Mouse (Mus musculus) monocyte, adult 5-6 weeks (primary cell): ENCODE results near the gene Lpgat1. TPM values are rescaled to one million over a fixed set of nuclear protein-coding genes. Genes with fewer than 3 reads are reported as not detected.

Source experiments
- ATAC-seq: fragments of 153-309, 156-312 bp; replicated peaks from 2 replicates; pipeline ENCODE4 v1.8.0; 2017; ENCODE audit warnings: mild to moderate bottlenecking; ENCODE audit not compliant: low TSS enrichment, insufficient number of reproducible peaks, severe bottlenecking, poor library complexity, low FRiP score
- total RNA-seq: library from RNA; stranded (forward); fragments of 200-1000, 200-491, 200-594 nt; gene quantifications from 3 replicates; pipeline ENCODE4 v1.2.3, GENCODE M21; 2017

The Lpgat1 gene
- 14.8 to 29.1 TPM (median 26.9 TPM) in 3 replicates for total RNA-seq

DNA sequence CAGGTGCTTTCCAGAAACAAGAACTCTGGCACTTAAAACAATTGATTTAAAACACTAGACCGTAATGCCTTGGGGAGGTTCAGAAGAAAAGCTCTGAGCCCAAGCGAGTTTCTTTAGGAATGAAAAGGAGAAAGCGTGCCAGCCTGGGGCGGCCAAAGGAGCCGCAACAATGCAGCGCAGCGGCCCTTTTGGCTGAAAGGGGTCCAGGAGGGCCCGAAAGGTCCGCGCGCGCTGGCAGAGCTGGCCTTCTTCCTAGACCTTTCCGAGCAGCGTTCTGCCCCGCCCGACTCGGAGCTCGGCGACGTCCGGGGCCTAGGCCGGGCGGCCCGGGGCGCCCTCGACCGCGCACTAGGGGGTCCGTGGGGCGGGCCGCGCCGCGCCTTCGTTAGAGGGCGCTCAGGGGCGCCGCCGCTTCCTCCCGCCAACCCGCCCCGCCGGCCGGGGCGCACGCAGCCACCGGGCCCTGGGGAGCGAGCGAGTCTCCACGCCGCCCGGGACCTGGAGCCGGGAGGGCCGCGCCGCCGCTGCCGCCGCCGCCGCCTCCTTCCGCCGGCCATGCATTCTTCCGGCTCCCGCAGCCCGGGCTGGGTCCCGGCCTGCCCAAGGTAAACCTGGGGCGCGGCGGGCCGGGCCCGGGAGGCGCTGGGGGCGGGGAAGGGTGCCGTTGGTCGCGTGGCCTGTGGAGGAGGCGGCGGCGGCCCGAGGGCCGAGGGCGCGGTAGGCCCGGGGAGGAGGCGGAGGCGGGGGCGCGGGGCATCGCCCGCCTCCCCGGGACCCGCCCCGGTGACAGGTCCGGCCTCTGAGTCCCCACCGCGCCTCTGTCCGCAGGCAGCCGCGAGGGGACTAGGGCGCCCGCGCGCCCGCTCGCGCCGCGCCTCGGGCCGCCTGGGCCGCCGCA lies at the start of gene Lpgat1:
Gene Lpgat1 (plus strand): TSS at position 234 of the 898 bp plus-strand sequence.
- ATAC-seq: 0 out of 2 replicates have a peak, but pooled peaks have one; percentile 27

DNA sequence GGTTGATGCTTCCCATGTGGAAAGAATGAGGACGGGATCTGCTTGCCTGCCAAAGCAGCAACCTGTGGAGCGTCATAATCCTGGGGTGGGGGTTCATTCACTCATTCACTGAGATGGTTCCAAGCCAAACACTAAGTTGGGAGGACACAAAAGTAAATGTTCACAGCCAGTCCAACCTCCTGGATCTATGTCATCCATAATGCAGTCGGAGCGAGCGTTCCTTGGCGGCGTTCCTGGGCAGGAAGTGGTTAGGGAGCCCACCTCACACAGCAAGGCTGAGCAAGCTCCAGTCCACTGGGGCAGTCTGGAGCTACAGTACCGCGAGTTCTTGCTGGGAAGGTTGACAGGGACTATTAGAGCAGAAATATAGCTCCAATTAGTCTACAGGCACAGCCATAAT lies 49.6 kb upstream of the Lpgat1 start:
- ATAC-seq: no peak

DNA sequence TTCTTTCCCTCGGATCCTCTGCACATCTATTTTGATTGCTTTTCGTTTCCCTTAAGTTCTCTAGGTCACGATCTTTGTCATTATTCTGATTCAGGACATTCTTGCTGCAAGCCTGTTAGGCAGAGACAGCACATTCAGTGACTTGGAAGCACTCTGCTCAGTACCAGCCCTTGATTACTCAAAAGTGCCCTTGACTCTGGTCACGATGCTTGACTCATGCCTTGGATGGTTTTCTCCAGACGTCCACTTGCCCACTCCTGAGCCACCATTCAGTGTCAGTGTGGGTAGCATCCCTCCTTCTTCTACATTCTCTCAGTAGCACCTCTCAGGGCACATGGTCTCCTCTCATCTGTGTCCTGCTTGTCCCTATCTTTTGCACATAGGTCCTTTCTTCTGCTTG lies 43.6 kb upstream of the Lpgat1 start:
- ATAC-seq: no peak

DNA sequence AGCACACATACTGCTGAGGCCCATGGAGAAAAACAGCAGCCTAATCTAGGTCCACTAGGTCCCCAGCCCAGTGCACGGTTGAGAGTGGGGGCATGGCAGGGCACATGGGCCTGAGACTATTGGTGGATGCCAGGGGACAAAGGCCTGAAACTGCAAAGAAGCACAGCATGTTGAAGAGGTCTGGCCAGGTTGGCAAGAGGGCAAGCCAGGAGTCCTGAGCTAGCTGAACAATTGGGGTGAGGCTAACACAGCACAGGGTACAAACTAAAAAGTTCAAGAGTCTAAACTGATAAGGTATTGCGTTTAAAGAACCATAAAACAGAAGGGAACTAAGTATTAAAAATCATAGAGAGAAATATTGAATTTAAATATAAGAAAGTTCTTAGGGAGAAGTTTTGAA lies 36.0 kb upstream of the Lpgat1 start:
- ATAC-seq: no peak

DNA sequence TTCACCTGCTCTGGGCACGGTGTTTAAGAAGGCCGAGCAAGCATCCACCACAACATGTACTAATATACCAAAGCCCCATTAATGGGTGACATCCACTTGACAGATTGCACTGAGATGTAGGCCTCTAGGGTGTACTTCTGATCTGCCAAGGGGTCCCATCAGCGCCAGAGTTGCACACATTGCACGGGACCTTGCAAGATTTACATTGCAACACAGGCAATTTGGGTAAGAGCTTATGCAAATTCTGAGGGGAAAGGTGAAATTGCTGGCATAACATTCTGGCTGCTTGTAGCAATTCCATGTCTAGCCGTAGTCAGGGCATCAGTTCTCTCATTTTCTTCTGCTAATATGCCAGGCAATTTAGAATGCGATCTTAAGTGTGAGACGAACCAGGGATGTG lies 30.1 kb upstream of the Lpgat1 start:
- no peak for ATAC-seq

DNA sequence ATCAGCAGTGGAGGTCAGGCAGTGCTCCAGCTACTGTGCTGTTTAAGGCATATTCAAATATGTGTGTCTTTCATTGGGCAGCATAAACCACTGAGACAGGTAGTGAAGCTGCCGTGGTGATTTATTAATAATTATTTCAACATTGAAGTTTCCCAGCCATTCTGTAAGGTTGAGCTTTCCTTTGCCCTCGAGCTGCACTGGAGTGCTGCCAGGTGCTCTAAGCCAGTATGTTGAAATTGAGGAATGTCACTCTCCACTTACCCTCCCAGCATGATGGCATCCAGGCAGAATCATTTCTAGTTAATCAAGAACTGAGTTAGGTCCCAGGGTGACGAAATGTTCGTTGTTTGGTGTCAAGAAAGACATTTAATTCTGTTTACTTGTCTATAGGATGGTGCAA lies 24.4 kb upstream of the Lpgat1 start:
- ATAC-seq: no peak

DNA sequence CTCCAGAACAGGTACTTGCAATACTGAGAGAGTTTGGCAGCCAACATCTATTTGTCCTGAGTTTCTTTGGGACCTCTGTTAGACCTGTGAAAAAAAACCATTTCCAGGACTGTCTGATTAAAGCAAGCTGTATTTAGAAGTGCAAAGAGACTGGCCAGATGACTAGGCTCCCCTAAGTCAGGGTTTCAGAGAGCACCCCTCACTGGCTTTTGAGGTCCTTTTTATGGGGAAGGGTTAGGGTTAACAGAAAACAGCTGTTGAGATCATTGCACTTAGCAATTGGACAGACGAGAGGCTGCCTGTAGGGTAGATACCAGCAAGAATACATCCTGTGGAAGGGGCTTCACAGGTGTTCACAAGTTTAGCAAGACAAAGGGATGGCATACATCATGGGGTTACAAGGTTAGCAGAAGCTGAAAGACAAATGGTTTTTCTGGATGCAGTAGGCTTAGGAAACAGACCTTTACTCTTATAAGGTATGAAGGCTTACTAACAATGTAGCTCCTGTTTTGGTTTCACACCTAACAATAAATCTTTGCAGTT lies 19.3 kb upstream of the Lpgat1 start:
- ATAC-seq: no peak

DNA sequence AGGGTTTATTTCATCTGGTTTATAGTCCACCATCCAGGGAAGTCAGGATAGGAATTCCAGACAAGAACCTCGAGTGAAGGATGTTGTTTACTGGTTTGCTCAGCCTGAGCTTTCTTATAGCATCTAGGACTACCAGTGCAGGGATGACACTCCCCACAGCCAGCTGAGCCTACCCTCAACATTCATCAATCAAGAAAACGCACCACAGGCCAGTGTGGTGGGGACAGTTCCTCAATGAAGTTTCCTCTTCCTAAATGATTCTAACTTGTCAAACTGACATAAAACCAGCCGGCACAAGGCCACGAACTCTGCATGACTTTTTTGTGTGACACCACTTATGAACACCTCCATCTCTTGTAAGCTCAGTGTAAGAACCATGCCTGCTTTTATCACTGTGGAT lies 13.1 kb upstream of the Lpgat1 start:
- ATAC-seq: no peak

DNA sequence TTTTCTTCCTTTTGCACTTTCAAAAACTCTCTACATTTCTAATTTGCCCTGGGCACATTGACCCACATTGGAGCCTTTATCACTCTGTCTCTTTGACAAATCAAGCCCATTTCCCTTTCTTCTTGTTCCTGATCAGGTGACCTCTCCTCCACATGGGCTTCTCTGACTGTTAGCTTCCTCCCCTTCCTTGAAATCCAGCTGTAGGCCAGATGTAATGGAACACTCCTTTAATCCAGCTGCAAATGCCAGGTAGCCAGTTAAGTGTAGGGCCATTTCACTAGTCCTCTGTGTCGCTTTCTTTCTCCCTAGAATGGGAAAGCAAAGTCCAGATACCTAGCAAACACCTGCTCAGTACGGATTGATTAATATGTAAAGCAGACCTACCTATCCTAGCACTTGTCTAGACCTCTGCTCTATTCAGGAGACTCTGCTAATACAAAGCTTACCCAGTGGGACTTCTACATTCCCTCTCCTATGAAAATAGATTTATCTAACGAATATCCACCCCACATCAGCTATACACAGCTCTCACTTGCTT lies 11.0 kb upstream of the Lpgat1 start:
- ATAC-seq: no peak

DNA sequence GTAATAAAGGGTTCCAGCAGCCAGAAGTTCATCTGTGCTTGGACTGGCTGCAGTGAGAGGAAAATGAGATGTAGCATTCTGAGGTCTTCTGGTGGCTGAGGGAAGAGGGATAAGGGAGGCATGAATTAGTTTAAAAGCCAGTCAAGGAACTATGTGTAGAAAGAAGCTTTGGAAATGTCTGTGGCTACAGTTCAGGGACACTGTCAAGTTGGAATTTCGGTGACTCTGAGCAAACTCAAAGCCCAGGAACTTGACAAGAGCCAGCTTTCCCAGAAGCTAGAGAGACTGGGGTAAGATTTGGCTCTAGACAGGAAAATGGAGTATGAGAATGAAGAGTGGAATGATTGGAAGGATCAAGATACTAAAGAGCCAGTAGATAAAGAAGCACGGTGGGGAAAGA lies 7.8 kb upstream of the Lpgat1 start:
- no peak for ATAC-seq

DNA sequence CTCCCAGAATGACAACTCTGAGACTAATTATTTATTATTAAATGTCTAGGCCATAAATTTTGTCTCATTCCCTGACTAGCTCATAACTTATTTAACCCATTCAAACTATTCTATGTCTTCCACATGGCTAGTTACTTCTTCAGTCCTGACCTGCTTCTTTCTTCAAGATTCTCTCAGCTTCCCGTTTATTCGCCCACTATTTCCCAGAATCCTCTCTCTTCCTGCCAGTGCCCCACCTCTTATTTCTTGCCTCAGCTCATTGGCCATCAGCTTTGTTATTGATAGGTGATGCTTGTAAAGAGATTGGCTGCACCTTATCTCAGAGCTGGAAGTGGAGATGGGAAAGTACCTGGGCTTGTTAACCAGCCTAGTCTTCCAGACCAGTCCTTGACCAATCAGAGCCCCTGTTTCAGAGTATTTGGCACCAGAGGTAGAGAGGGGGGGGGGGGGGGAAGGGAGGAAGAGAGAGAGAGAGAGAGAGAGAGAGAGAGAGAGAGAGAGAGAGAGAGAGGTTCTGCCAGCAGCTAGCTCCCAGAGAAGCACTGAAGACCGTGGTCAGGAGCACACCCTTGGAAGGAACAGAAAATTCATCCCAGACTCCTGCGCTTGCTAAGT lies 5.3 kb upstream of the Lpgat1 start:
- no peak for ATAC-seq

DNA sequence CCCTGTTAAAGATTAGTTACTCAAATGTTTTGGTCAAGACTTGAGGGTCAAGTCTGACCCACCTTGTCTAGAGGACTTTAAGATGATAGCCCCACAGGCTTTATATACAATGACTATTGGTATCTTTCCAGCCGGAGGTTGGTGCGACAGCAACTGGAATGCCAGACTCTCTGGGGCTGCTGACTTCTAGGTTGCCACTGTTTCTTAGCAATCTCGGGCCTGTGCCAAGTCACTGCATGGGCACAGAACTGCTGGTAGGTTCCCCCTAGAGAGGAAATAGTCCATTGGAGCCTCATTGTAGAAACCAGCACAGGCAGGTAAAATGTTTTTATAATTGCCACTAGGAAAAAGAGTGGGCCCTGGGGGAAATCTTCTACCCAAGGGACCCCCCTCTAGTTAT lies 3.8 kb upstream of the Lpgat1 start:
- no peak for ATAC-seq

DNA sequence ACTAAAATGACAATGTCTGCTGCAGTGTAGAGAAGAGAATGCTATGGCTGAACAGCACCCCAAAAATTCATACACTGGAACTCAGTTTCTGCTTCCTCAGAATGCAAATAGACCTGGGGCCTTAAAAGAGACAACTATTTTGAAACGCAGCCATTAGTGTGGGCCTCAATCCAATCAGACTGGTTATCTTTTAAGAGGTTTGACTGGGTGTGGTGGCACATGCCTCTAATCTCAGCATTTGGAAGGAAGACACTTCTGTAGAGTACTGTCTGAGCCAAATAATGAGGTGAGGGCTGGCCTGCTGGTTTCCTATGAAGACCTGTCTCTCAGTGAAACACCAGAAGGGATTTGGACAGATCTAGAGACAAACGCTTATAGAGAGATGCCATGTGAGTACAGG lies 2.5 kb upstream of the Lpgat1 start:
- no peak for ATAC-seq

DNA sequence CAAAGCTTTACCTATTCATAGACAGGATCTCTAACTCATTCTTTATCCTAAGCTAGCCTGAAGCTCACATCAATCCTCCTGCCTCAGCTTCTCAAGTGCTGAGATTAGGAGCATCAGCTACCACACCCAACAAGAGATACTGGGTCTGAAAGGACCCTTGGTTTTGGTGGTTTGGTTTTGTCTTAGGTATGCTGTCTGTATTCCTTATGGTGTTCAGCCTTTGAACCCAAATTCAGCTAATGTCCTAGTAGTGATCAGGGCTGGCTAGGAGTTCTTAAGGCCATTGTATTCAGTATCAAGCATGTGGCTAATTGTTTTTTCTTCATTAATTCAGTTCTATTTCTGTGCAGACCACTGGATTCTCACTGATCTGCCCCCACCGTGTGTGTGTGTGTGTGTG lies 493 bp upstream of the Lpgat1 start:
- no peak for ATAC-seq

DNA sequence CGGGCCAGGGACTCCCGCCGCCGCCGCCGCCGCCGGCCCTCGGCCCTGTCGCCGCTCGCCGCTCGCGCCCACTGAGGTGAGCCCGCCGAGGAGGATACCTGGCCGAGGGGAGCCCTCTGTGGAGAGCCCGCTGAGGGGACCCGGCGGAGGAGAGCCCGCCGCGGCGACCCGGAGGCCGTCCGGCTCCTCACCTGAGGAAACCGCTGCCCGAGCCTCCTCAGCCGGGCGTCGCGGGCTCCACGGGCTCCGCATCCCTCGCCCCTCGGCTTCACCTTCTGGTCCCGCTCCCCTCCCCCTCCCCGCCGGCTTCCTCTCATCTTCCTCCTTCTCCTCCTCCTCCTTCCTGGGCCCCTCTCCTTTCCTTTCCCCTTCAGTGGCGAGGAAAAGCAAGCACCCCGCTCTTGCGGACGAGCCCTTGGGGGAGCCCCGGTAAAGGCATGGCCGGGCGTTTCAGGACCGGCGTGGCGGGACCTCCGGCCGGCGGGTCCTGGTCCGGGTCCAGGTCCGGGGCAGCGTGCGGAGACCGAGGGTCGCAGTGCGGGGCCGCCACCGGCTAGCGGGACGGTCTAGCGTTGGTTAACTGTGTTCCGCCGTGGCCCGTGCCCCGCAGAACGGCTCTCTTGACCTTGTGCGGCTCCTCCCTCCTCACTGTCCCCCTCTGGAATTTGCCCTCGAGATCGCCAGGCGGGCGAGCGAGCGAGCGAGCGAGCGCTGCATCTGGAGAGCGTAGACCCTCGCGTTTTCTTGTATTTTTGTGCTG lies 1.1 kb downstream of the Lpgat1 start:
- 0 out of 2 replicates have a peak, but pooled peaks have one; percentile 6 for ATAC-seq

DNA sequence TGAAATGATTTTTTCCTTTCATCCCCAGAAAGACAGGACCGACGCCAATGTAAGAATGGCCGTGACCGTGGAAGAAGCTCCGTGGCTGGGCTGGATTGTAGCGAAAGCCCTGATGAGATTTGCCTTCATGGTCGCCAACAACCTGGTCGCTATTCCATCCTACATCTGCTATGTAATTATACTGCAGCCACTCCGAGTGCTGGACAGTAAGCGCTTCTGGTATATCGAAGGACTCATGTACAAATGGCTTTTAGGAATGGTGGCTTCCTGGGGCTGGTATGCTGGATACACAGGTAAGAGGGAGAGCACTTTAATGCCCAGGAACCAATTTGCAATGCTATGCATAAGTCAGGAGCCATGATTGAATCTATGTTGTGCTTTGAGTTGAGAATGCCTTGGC lies 1.7 kb downstream of the Lpgat1 start:
- ATAC-seq: no peak

DNA sequence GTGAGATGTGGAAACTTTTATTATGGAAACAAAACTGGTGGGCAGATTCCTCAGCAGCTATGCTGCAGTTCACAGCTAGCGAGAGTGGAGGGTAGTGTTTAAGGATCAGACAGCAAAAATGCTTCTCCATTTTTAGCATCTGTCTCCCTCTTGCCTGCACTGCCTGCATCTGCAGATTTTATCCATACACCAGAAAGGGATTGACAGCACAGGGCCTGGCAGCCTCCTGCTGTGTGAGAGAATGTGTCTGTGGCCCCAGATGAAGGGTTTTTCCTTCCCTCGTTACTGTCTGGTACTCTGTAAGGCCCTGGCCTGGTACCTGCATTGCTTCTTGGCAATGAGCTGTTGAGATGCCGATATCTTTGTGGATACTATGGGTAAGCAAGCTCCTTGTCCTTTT lies 2.8 kb downstream of the Lpgat1 start:
- ATAC-seq: no peak

DNA sequence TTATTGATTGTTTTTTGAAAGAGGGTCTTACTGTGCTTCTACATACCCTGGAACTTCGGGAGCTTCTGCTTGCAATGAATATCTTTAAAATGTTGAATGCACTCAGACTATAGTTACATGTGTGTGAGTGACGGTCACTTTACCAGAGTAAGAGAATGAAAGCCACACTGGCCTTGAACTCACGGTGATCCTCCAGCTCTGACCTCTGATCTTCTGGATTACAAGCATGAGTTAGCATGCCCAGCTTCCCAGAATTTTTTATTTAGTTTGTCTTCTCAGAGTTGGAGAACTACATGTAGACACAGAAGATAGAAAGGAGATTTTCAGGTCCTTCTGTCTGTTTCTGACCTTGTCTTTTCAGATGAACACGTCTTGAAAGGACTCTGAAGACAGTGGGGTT lies 5.1 kb downstream of the Lpgat1 start:
- ATAC-seq: no peak

DNA sequence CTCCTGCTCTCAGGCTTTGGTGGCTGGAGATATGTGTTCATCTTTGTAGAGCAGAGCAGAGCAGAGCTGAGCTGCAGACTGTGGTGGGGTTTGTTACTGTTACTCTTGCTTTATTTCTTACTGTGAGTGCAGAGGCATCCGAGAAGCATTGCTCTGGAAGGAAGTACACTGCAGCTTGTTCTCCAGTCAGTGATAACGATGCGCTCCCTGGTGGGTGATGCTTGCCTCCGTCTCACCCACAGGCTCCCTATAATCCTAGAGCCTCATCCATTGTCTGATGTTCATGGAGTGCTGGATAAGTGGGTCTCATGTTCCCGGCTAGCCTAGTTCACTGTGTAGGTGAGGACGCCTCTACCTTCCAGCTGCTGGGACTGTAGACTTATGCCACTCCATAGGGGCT lies 6.0 kb downstream of the Lpgat1 start:
- no peak for ATAC-seq
